Mouse (Mus musculus) regulatory T cell (primary cell): ENCODE measurements around the gene Med12l.

Experiments
- in situ Hi-C: fragments of 300-600 bp; cut with MboI, MseI; formaldehyde crosslinking; loops from one replicate; pipeline ENCODE4 v1.15.1; 2025; ENCODE audit warnings: high pct_unique_total_duplicates

Med12l gene

GRCm38 (mm10) chr3:59022251-59022650 lies 16.6 kb downstream of the Med12l start:
- in situ Hi-C loops: no loop called here

GRCm38 (mm10) chr3:59022971-59023370 lies 17.3 kb downstream of the Med12l start:
- in situ Hi-C loops: no loop called here

- in situ Hi-C loops: no loop called here
Measured at GRCm38 (mm10) chr3:59024531-59025192, 19.0 kb downstream of the Med12l start.

GRCm38 (mm10) chr3:59025193-59025535 lies 19.5 kb downstream of the Med12l start:
- in situ Hi-C loops: no loop called here

- in situ Hi-C loops: no loop called here
Measured at GRCm38 (mm10) chr3:59028696-59029095, 23.1 kb downstream of the Med12l start.

GRCm38 (mm10) chr3:59030986-59031385 lies 25.4 kb downstream of the Med12l start:
- in situ Hi-C loops: no loop called here

- in situ Hi-C loops: no loop called here
Measured at GRCm38 (mm10) chr3:59041487-59041886, 35.9 kb downstream of the Med12l start.

GRCm38 (mm10) chr3:59054834-59055535 lies 49.4 kb downstream of the Med12l start:
- in situ Hi-C loops: no loop called here

GRCm38 (mm10) chr3:59059022-59059541 lies 53.5 kb downstream of the Med12l start:
- in situ Hi-C loops: no loop called here

- in situ Hi-C loops: no loop called here
Measured at GRCm38 (mm10) chr3:59060131-59060530, 54.5 kb downstream of the Med12l start.

- in situ Hi-C loops: no loop called here
Measured at GRCm38 (mm10) chr3:59062141-59062540, 56.5 kb downstream of the Med12l start.

GRCm38 (mm10) chr3:59063431-59063830 lies 57.8 kb downstream of the Med12l start:
- in situ Hi-C loops: no loop called here

- in situ Hi-C loops: loop anchor here (5.0 kb wide), 1 partner anchor 79 kb away; no protein-coding TSS in a partner anchor
Measured at GRCm38 (mm10) chr3:59065937-59066336, 60.3 kb downstream of the Med12l start.

- in situ Hi-C loops: loop anchor here (5.0 kb wide), 1 partner anchor 79 kb away; no protein-coding TSS in a partner anchor
Measured at GRCm38 (mm10) chr3:59066558-59067294, 61.1 kb downstream of the Med12l start.

- in situ Hi-C loops: loop anchor here (5.0 kb wide), 1 partner anchor 82 kb away; no protein-coding TSS in a partner anchor
Measured at GRCm38 (mm10) chr3:59069071-59069470, 63.4 kb downstream of the Med12l start.

- in situ Hi-C loops: loop anchor here (5.0 to 25.0 kb wide), 5 partner anchors 85 to 1735 kb away; no protein-coding TSS in a partner anchor
Measured at GRCm38 (mm10) chr3:59077278-59077677, 71.7 kb downstream of the Med12l start.

GRCm38 (mm10) chr3:59078585-59078984 lies 73.0 kb downstream of the Med12l start:
- in situ Hi-C loops: loop anchor here (5.0 to 25.0 kb wide), 5 partner anchors 84 to 1734 kb away; no protein-coding TSS in a partner anchor

- in situ Hi-C loops: loop anchor here (5.0 to 25.0 kb wide), 5 partner anchors 83 to 1733 kb away; no protein-coding TSS in a partner anchor
Measured at GRCm38 (mm10) chr3:59079327-59079726, 73.7 kb downstream of the Med12l start.

- in situ Hi-C loops: loop anchor here (5.0 to 25.0 kb wide), 4 partner anchors 37 to 1732 kb away; no protein-coding TSS in a partner anchor
Measured at GRCm38 (mm10) chr3:59080293-59080916, 74.8 kb downstream of the Med12l start.

GRCm38 (mm10) chr3:59080919-59081318 lies 75.3 kb downstream of the Med12l start:
- in situ Hi-C loops: loop anchor here (5.0 to 25.0 kb wide), 4 partner anchors 36 to 1731 kb away; no protein-coding TSS in a partner anchor

- in situ Hi-C loops: loop anchor here (25.0 kb wide), 3 partner anchors 1020 to 1720 kb away; no protein-coding TSS in a partner anchor
Measured at GRCm38 (mm10) chr3:59092702-59093101, 87.1 kb downstream of the Med12l start.
